Mouse (Mus musculus) cerebellum, adult 2 months (tissue): ENCODE measurements around the gene Itgb1bp1. TPM values are rescaled to one million over a fixed set of nuclear protein-coding genes. Genes with fewer than 3 reads are reported as not detected.

ENCODE experiments used
- DNase-seq, 2 experiments: peaks; one replicate each; pipeline ENCODE4 v3.0.0; 2021
- H3K27ac ChIP-seq: fragments of 200-500 bp; 2 replicates; pipeline ENCODE4 v1.5.1; 2012; ENCODE audit warnings: low read length, control low read depth, inconsistent platforms; ENCODE audit not compliant: insufficient read depth
- H3K27me3 ChIP-seq: fragments of 200-500 bp; 2 replicates; pipeline ENCODE4 v1.6.1; 2012; ENCODE audit warnings: inconsistent platforms, mild to moderate bottlenecking, low read length, moderate library complexity; ENCODE audit not compliant: control insufficient read depth, insufficient read depth
- H3K4me1 ChIP-seq: fragments of 200-500 bp; 2 replicates; pipeline ENCODE4 v1.6.1; 2011; ENCODE audit warnings: low read length; ENCODE audit not compliant: control insufficient read depth, insufficient read depth
- H3K4me3 ChIP-seq: fragments of 200-500 bp; replicated peaks from 2 replicates; pipeline ENCODE3; 2011; ENCODE audit warnings: mild to moderate bottlenecking, low read depth, low read length, control low read depth; ENCODE audit not compliant: insufficient read depth
- CTCF ChIP-seq: fragments of 200-500 bp; IDR thresholded peaks from 2 replicates; pipeline ENCODE4 v1.5.1; 2011; ENCODE audit warnings: low read depth, mild to moderate bottlenecking, control low read depth, low read length, moderate library complexity, borderline replicate concordance; ENCODE audit not compliant: insufficient read depth
- POLR2A ChIP-seq: fragments of 200-500 bp; IDR thresholded peaks from 2 replicates; pipeline ENCODE4 v1.6.1; 2011; ENCODE audit warnings: low read length, control low read depth, borderline replicate concordance; ENCODE audit not compliant: insufficient read depth
- WGBS: fragments of 180-500 bp; shearing (Covaris S2); methylation state at CpG from one replicate; pipeline ENCODE4 v1.1.7; 2018; 5-methylcytosine and 5-hydroxymethylcytosine counted together
- polyA plus RNA-seq: library from polyadenylated mRNA; depleted of rRNA; stranded (reverse); fragments of >200 nt; gene quantifications from 2 replicates; pipeline ENCODE4 v1.2.3, GENCODE M21; 2012

Itgb1bp1 gene
- polyA plus RNA-seq, 1 experiment, result 70.6 TPM

DNA sequence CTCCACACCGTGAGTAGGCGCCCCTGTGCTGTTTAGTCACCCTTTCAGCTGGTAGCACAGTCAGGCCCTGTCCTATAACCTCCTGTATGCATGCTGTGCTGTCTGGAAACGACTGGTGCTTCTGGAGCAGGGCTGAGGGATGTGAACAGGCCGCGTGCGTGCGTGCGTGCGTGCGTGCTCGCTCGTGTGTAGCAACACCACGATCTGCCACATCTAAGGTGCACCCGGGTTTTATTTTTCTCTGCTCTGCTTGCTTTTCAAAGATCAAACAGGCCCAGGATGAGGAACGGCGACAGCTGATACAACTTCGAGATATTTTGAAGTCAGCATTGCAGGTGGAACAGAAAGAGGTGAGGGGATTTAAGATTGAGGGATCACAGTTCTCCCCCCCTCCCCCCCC is 73.2 kb downstream of the Itgb1bp1 start:
- H3K27ac ChIP-seq, result no peak overlapping the region
- 92% methylated on average over 17 of the region's 17 CpGs for WGBS
- DNase-seq, result no peak
- TF ChIP-seq CTCF, result no peak
- no peaks in the 10 kb centered on the region for H3K27me3 ChIP-seq
- no peak overlapping the region for H3K4me3 ChIP-seq
- peaks cover 4% of the 10 kb centered on the region; the same call in 1 of the 2 replicates for H3K4me1 ChIP-seq

DNA sequence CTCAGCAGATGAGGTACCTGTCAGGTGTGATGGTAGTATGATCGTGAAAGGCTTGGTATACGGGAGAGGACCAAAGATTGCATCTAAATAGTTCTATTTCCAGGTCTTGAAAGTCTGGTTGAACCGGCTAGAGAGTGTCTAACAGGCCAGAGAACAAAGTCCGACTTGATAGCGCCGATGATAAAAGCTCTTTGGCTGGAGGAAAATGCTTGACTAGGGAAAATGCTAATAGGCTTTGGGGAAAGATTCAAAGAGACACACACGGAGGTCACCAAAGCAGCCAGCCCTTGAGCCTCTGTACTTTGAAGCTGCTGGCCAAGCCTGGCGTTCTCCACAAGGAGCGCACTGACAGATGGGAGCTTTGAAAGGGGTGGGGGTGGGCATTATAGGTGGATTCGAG is 76.8 kb downstream of the Itgb1bp1 start:
- H3K4me1 ChIP-seq, result peaks cover 4% of the 10 kb centered on the region; the same call in 1 of the 2 replicates
- H3K4me3 ChIP-seq, result no peak overlapping the region
- WGBS, result 62% methylated on average over 10 of the region's 10 CpGs
- DNase-seq, result no peak
- H3K27ac ChIP-seq, result no peak overlapping the region
- TF ChIP-seq CTCF, result no peak
- no peak for TF ChIP-seq POLR2A
- H3K27me3 ChIP-seq, result no peaks in the 10 kb centered on the region

DNA sequence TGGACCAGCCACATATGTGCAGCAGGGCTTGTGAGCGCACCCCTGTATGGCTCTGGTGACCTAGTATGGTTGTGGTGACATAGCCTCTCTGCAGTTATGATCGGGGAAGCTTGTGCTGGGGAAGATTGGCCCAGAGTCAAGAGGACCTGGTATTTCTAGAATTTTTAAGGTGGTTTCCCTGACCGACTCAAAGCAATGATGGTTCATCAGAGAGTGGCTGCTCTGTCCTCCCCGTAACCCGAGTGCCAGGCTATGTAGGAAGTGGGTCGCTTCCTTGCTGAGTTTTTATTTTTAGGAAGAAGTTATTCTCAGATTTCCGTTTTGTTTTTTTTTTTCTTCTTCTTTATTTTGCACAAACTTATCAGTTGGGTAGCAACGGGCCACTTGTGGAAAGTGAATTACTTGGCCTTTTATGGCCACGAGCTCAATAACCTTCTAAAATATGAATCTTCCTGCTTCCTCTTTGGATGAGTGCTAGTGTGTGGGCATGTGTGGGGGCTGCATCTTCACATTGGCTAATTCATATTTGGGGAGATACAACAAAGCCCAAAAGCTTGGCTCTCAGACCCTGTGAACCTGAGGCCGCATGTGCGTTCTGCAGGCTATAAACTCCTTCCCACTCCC is 77.8 kb downstream of the Itgb1bp1 start:
- DNase-seq, result no peak
- Histone ChIP-seq H3K27me3 (no peaks in the 10 kb centered on the region), H3K4me3 (no peak overlapping the region), H3K4me1 (peaks cover 4% of the 10 kb centered on the region; the same call in 1 of the 2 replicates), H3K27ac (no peak overlapping the region)
- TF ChIP-seq POLR2A (no peak), CTCF (no peak)
- 87% methylated on average over 11 of the region's 11 CpGs for WGBS

- TF ChIP-seq CTCF, result no peak
- TF ChIP-seq POLR2A, result no peak
- no peak overlapping the region for H3K4me3 ChIP-seq
- H3K27me3 ChIP-seq, result no peaks in the 10 kb centered on the region
- 82% methylated on average over 5 of the region's 5 CpGs for WGBS
- no peak overlapping the region for H3K27ac ChIP-seq
- H3K4me1 ChIP-seq, result peaks cover 4% of the 10 kb centered on the region; the same call in 1 of the 2 replicates
- DNase-seq, result no peak
These were observed 78.7 kb downstream of the Itgb1bp1 start for GRCm38 (mm10) chr12:21207422-21207821.

GRCm38 (mm10) chr12:21205799-21206198 is 80.3 kb downstream of the Itgb1bp1 start:
- Histone ChIP-seq H3K27ac (no peak overlapping the region), H3K4me3 (no peak overlapping the region), H3K27me3 (no peaks in the 10 kb centered on the region), H3K4me1 (peaks cover 4% of the 10 kb centered on the region; the same call in 1 of the 2 replicates)
- 96% methylated on average over 4 of the region's 4 CpGs for WGBS
- no peak for TF ChIP-seq POLR2A
- no peak for TF ChIP-seq CTCF
- no peak for DNase-seq

DNA sequence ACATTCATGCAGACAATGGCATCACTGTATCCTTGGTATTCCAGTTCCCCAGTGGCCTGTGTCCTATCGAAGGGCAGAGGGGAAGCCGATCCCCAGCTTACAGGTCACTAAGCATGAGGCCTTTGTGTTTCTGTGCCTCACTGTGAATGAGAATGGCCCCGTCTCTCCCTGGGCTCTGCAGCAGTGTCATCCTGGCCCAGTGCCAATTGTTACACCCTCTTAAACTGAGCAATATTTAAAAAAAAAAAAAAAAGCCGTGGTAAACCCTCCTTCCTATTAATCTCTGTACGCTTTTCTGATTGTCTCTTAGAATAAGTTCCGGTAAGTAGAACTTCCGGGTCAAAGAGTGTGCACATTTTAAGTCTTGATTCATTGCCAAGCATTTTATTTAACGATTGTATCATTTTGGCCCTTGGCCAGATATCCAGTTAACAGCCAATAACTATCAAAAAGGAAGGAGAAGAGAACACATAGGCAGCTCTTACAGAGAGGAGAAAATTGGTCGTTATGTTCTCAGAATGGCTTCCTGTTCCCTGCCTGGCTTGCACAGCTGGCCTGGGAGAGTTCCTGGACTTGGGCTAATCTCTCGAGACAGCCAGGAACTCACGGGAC is 81.3 kb downstream of the Itgb1bp1 start:
- DNase-seq, result peak in 1 of 2 experiments; percentile 25
- no peak for TF ChIP-seq POLR2A
- TF ChIP-seq CTCF, result no peak
- no peaks in the 10 kb centered on the region for H3K27me3 ChIP-seq
- WGBS, result 35% methylated on average over 11 of the region's 11 CpGs
- H3K27ac ChIP-seq, result no peak overlapping the region
- H3K4me1 ChIP-seq, result peaks cover 4% of the 10 kb centered on the region; the same call in 1 of the 2 replicates
- no peak overlapping the region for H3K4me3 ChIP-seq

DNA sequence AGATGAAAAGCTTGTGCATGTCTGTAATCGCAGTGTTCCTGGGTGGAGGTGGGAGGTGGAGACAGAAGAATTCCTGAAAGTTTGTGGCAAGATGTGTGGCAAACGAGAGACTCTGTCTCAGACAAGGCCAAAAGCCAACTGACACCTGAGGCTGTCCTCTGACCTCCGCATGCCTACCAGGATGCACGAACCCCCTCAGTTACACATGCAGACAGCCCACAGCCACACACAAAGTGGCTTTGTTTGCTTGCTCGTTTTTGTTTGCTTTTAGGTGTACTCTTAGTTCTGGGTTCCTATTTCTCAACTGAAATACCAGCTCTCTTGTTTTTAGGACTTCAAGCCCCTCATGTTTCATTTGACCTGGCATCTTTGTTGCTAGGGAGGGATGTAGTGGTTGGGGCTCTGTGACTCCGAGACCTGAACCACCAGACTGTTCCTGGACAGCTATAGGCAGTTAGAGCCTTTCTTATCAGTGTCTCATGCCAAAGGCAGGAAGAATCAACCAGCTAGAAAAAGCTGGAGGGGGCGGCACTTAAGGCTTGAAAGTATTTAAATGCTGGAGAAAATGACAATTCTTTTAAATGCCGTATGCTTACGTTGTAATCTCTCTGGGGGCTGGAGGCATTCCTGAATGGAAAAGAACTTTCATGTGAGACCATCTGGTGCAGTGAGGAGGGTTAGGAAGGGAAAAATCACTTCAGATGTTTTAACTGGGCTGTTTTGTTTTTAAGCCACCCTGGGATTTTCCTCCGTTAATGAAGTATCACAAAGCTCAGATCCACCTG is 84.4 kb downstream of the Itgb1bp1 start:
- H3K27me3 ChIP-seq, result no peaks in the 10 kb centered on the region
- H3K4me1 ChIP-seq, result no peaks in the 10 kb centered on the region
- no peak for DNase-seq
- WGBS, result 82% methylated on average over 10 of the region's 10 CpGs
- TF ChIP-seq POLR2A (no peak), CTCF (no peak)
- H3K27ac ChIP-seq, result no peak overlapping the region
- no peak overlapping the region for H3K4me3 ChIP-seq

DNA sequence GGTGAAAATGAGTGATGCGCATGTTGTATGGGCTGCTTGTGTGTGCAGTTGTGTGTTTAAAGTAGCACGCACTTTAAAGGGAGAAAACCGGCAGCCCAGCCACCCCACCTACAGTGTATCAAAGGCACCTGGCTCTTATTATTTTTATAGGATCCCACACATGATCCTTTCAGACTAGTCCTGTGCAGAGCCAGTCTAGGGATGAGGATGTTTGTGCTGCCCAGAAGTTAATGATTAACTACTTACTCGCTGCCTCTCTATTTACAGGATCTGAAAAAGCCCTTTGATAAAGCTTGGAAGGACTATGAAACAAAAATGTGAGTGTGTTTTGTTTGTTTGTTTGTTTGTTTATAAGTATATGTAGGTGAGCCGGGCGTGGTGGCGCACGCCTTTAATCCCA is 85.5 kb downstream of the Itgb1bp1 start:
- Histone ChIP-seq H3K4me3 (no peak overlapping the region), H3K27ac (no peak overlapping the region), H3K27me3 (no peaks in the 10 kb centered on the region), H3K4me1 (no peaks in the 10 kb centered on the region)
- TF ChIP-seq POLR2A (no peak), CTCF (no peak)
- no peak for DNase-seq
- 98% methylated on average over 8 of the region's 8 CpGs for WGBS
